Mouse (Mus musculus): Measurements from ENCODE around the gene Kcnk18. TPM values are rescaled to one million over a fixed set of nuclear protein-coding genes. Genes with fewer than 3 reads are reported as not detected.

The Kcnk18 gene
- polyA plus RNA-seq, 1 experiment = not detected

DNA sequence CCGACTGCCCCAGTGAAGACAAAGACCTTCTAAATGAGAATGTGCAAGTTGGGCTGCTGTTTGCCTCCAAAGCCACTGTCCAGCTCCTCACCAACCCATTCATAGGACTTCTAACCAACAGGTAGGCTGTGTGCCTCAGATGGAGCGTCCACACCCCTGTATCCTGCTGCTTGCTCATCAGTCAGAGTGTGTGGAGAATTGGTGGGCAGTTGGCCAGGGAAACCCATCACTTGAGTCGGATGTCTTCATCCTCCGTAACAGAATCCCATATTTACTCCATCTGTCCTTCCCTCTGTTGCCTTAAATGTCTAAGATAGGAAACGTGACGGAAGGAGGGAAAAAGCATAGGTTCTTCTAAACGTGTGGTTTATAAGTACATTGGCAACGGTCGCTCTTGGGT lies 44.2 kb downstream of the Kcnk18 start:
- 94% methylated on average over 9 of the region's 9 CpGs for WGBS
- H3K27ac ChIP-seq (ENCODE audit: insufficient read depth, low read depth, low read length) = no peak overlapping the region
- H3K4me3 ChIP-seq (ENCODE audit: insufficient read depth, low read depth, low read length) = no peak overlapping the region
- peaks cover 23% of the 10 kb centered on the region for H3K4me1 ChIP-seq (ENCODE audit: control insufficient read depth, insufficient read depth, low read length)
- TF ChIP-seq POLR2A (IDR thresholded peaks at IDR 0.05; ENCODE audit: insufficient read depth, low read depth, low read length) (no peak), CTCF (IDR thresholded peaks at IDR 0.05; ENCODE audit: insufficient read depth, low read depth, low read length) (no peak)

DNA sequence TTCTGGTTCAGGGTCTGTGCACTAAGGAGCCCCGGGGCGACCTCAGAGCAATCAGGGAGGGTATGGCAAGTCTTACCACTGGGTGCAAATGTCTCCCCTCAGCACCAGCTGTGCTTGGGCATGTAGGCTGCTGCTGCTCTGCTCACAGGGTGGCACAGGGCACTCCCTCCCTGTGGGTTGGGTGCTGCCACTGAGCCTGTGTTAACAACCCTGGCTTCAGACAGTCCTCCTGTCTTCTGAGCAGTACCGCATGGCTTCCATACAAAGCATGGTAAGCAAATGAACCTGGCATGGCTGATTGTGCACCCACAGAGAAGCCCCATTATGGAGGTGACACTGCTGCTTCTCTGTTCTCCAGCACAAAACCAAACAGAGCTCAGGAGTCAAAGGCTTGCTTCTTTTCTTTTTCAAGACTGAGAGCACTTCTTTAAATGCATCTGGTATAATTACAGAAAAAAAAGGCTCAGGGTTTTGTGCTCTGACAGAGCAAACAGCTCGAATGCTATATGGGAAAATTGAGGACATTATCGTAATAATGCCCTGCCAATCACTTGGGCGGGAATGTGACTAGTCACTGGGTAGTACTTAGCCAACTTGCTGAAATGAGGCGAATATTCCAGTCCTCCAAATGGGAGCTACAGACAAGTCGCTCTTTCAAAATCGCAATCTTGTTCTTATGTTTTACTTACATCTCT lies 46.0 kb downstream of the Kcnk18 start:
- Histone ChIP-seq H3K27ac (ENCODE audit: insufficient read depth, low read depth, low read length) (peak overlapping the region; percentile 69), H3K4me3 (ENCODE audit: insufficient read depth, low read depth, low read length) (no peak overlapping the region), H3K4me1 (ENCODE audit: control insufficient read depth, insufficient read depth, low read length) (peaks cover 23% of the 10 kb centered on the region)
- TF ChIP-seq CTCF (IDR thresholded peaks at IDR 0.05; ENCODE audit: insufficient read depth, low read depth, low read length) (no peak), POLR2A (IDR thresholded peaks at IDR 0.05; ENCODE audit: insufficient read depth, low read depth, low read length) (no peak)
- WGBS = 31% methylated on average over 9 of the region's 9 CpGs

DNA sequence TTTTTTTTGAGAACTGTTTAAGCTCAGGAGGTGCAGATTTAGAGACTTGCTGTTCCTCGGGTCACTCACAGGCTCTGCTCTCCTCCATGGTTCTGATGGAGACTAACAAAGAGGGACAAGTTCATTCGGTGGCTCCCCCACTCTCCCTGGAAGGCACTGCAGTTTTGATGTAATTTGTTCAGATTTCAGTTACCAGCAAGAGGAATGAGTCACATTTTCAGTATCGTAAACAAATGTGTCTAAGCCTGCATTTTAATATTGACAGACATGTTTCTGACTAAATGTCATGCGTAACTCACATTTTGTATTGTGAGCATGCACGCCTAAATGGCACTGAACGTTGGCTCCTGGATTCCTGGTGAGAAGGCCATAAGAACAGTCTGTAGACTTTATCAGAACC lies 46.9 kb downstream of the Kcnk18 start:
- Histone ChIP-seq H3K27ac (ENCODE audit: insufficient read depth, low read depth, low read length) (no peak overlapping the region), H3K4me3 (ENCODE audit: insufficient read depth, low read depth, low read length) (no peak overlapping the region), H3K4me1 (ENCODE audit: control insufficient read depth, insufficient read depth, low read length) (peaks cover 17% of the 10 kb centered on the region)
- TF ChIP-seq POLR2A (IDR thresholded peaks at IDR 0.05; ENCODE audit: insufficient read depth, low read depth, low read length) (no peak), CTCF (IDR thresholded peaks at IDR 0.05; ENCODE audit: insufficient read depth, low read depth, low read length) (no peak)
- WGBS = 50% methylated on average over 6 of the region's 6 CpGs

DNA sequence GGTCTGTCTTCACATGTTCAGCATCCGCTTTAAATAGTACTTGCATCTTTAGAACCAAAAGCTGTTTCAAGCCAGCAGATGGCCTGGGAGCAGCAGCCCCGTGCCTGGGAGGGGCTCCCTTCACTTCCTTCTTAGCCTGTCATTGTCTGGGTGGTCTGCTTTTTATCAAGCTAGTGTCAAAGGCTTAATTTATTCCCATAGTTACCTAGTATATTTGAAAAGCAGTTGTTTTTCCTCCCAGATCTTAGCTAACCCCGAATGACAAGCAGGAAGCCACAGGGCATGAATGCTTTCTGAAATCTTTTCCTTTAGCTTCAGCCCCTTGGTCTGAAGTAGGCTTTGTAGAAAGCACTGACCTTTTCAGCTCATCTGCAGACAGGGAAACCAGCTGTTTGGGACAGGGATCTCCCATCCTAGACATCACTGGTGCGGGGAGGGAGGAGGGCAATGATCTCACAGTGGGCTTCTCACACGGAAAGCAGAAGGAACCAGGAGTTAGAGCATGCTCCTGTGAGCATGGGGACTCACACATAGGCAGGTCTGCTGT lies 48.5 kb downstream of the Kcnk18 start:
- H3K4me3 ChIP-seq (ENCODE audit: insufficient read depth, low read depth, low read length) = no peak overlapping the region
- H3K4me1 ChIP-seq (ENCODE audit: control insufficient read depth, insufficient read depth, low read length) = peaks cover 9% of the 10 kb centered on the region
- TF ChIP-seq CTCF (IDR thresholded peaks at IDR 0.05; ENCODE audit: insufficient read depth, low read depth, low read length) (no peak), POLR2A (IDR thresholded peaks at IDR 0.05; ENCODE audit: insufficient read depth, low read depth, low read length) (no peak)
- H3K27ac ChIP-seq (ENCODE audit: insufficient read depth, low read depth, low read length) = no peak overlapping the region
- WGBS = 40% methylated on average over 5 of the region's 5 CpGs

DNA sequence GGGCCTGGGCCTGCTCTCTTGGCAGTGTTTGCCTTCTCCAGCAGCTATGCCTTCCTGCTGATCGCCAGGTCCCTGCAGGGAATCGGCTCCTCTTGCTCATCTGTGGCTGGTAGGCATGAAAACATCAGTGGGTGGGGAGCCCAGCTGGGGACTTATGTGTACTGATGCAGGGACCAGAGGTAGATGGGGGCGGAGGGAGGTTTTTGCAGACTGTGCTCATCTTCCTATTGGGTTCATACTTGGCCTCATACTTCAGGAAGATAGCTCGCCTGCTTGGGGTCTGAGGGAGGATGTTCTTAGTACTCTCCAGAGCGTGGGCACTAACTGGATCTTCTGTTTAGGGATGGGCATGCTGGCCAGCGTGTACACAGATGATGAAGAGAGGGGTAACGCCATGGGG lies 54.2 kb downstream of the Kcnk18 start:
- WGBS = 74% methylated on average over 7 of the region's 7 CpGs
- H3K27ac ChIP-seq (ENCODE audit: insufficient read depth, low read depth, low read length) = no peak overlapping the region
- TF ChIP-seq CTCF (IDR thresholded peaks at IDR 0.05; ENCODE audit: insufficient read depth, low read depth, low read length) (no peak), POLR2A (IDR thresholded peaks at IDR 0.05; ENCODE audit: insufficient read depth, low read depth, low read length) (no peak)
- H3K4me3 ChIP-seq (ENCODE audit: insufficient read depth, low read depth, low read length) = no peak overlapping the region
- H3K4me1 ChIP-seq (ENCODE audit: control insufficient read depth, insufficient read depth, low read length) = peaks cover 8% of the 10 kb centered on the region

DNA sequence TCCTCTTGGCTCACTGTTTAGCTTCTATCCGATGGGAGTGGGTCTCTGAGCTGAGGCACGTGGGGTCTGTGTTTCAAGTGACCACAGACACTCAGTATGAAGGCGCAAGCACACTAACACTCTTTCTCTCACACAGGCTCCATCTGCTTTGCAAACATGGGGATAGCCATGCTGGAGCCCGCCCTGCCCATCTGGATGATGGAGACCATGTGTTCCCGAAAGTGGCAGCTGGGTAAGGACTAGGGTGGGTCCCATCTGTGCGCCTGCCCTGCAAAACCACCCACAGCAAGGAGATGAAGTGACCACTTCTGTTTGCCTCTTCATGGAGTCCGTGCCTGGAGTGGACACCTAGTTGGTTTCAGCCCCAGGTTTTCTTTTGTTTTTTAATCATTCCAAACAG lies 57.3 kb downstream of the Kcnk18 start:
- 94% methylated on average over 7 of the region's 7 CpGs for WGBS
- Histone ChIP-seq H3K4me3 (ENCODE audit: insufficient read depth, low read depth, low read length) (no peak overlapping the region), H3K27ac (ENCODE audit: insufficient read depth, low read depth, low read length) (no peak overlapping the region), H3K4me1 (ENCODE audit: control insufficient read depth, insufficient read depth, low read length) (peaks cover 8% of the 10 kb centered on the region)
- TF ChIP-seq CTCF (IDR thresholded peaks at IDR 0.05; ENCODE audit: insufficient read depth, low read depth, low read length) (no peak), POLR2A (IDR thresholded peaks at IDR 0.05; ENCODE audit: insufficient read depth, low read depth, low read length) (no peak)

DNA sequence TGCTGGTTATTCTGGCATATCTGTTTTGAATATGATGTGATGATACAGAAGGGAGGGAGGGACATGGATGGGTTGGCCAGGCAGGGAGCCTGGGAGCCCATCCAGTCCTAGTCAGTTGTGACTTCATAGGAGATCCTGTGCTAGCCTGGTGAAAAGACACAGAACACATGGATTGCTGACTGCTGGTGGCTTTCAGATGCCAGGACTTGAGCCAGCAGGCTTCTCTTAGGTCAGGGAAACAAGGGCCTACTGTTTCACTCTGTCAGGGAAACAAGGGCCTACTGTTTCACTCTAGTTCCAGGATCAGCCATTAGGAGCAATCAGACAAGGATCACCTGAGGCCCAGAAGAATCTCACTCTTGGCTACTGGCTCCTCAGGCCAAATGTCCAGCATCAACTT lies 61.8 kb downstream of the Kcnk18 start:
- Histone ChIP-seq H3K4me3 (ENCODE audit: insufficient read depth, low read depth, low read length) (no peak overlapping the region), H3K4me1 (ENCODE audit: control insufficient read depth, insufficient read depth, low read length) (no peaks in the 10 kb centered on the region), H3K27ac (ENCODE audit: insufficient read depth, low read depth, low read length) (no peak overlapping the region)
- TF ChIP-seq CTCF (IDR thresholded peaks at IDR 0.05; ENCODE audit: insufficient read depth, low read depth, low read length) = no peak
- TF ChIP-seq POLR2A (IDR thresholded peaks at IDR 0.05; ENCODE audit: insufficient read depth, low read depth, low read length) = no peak

DNA sequence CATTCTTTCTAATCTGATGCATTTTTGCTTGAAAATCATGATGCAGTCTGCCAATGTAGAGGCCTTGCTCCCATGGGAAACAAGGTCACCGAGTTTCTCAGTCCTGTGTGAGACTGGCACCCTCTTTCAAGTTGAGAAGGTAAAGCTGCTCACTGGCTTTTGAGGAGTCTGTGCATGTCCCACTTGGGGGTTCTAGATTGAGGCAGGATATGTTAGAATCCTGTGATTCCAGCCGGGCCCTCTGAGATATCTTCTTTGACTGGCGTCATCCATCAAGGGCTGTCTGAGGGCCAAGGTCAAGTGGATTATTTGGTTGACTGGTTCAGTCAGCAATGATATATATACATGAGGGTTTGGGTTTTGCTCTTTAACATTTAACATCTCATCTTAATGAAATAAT lies 63.0 kb downstream of the Kcnk18 start:
- WGBS = 92% methylated on average over 3 of the region's 3 CpGs
- TF ChIP-seq CTCF (IDR thresholded peaks at IDR 0.05; ENCODE audit: insufficient read depth, low read depth, low read length) = no peak
- no peak for TF ChIP-seq POLR2A (IDR thresholded peaks at IDR 0.05; ENCODE audit: insufficient read depth, low read depth, low read length)
- Histone ChIP-seq H3K4me1 (ENCODE audit: control insufficient read depth, insufficient read depth, low read length) (no peaks in the 10 kb centered on the region), H3K27ac (ENCODE audit: insufficient read depth, low read depth, low read length) (no peak overlapping the region), H3K4me3 (ENCODE audit: insufficient read depth, low read depth, low read length) (no peak overlapping the region)

Other genes with a start within 250 kb of the Kcnk18 start
- gene Shtn1, start 143.1 kb upstream of the Kcnk18 start, polyA plus RNA-seq (2012; ENCODE audit: insufficient read depth, insufficient read length, low replicate concordance, missing spikeins) = not detected in 2 replicates
- not detected in 2 replicates for gene Vax1, start 49.2 kb upstream of the Kcnk18 start, polyA plus RNA-seq (2012; ENCODE audit: insufficient read depth, insufficient read length, low replicate concordance, missing spikeins)
- not detected in 2 replicates for gene Slc18a2, start 41.7 kb downstream of the Kcnk18 start, polyA plus RNA-seq (2012; ENCODE audit: insufficient read depth, insufficient read length, low replicate concordance, missing spikeins)
- not detected in 2 replicates for gene Rps12-ps3, start 103.1 kb downstream of the Kcnk18 start, polyA plus RNA-seq (2012; ENCODE audit: insufficient read depth, insufficient read length, low replicate concordance, missing spikeins)
- gene Pdzd8, start 126.6 kb downstream of the Kcnk18 start, polyA plus RNA-seq (2012; ENCODE audit: insufficient read depth, insufficient read length, low replicate concordance, missing spikeins) = not detected in 2 replicates
- not detected in 2 replicates for gene Emx2, start 239.2 kb downstream of the Kcnk18 start, polyA plus RNA-seq (2012; ENCODE audit: insufficient read depth, insufficient read length, low replicate concordance, missing spikeins)

All from olfactory bulb, adult 2 months (tissue).